ENCODE assay signal across 8 mouse cellular contexts in the genomic region with DNA sequence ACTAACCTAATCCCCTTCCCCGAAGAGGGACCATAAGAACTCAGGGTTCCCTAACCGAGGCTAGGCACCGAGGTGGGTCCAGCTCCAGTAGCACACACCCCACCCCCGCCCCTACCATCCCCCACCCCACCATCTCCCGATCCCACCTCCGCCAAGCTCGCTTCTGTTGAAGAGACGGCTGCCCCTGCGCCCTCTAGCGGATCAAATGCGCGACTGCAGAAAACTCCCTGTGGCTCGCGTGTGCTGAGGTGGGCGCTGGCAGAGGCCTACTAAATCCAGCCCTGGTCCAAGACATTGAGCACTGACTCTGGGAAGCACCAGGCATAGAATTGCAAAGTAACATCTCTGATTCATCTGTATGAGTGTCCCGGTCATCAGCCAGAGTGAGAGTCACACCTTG. TPM values are rescaled to one million over a fixed set of nuclear protein-coding genes. Genes with fewer than 3 reads are reported as not detected.
DNase-seq lines count a peak whose midpoint lies in the region; ATAC-seq and TF ChIP-seq lines count a peak whose summit lies in the region.

No protein-coding gene starts in this region.

- H3K4me3 ChIP-seq in midbrain, embryonic 11.5 days (ENCODE audit: low read depth, low read length), result no peak overlapping the region
- H3K4me3 ChIP-seq in spleen, adult 2 months (ENCODE audit: extremely low read depth, insufficient read depth, insufficient read length), result no peak overlapping the region

- peak; percentile 29 for DNase-seq in cerebellum, adult 11 months
- DNase-seq in T-cell, adult 2 months (ENCODE audit: low spot score), result peak; percentile 59
- DNase-seq in cerebellum, postnatal 4 days (ENCODE audit: low spot score in 2 of 2), result peak; percentile 70 to 84
- DNase-seq in heart, adult 8-10 months (ENCODE audit: low spot score), result peak; percentile 41
- peak; percentile 84 to 87 for DNase-seq in layer of hippocampus, postnatal 10 days (ENCODE audit: low spot score in 2 of 2)
- peak; percentile 97 for DNase-seq in midbrain, embryonic 11.5 days (ENCODE audit: low spot score, missing footprints)
- DNase-seq in spleen, adult 2 months (ENCODE audit: low read depth in 1 of 2, low spot score in 2 of 2), result peak; percentile 29 to 58

- H3K4me1 ChIP-seq in midbrain, embryonic 11.5 days (ENCODE audit: control insufficient read depth, insufficient read depth, low read length), result peaks cover 11% of the 10 kb centered on the region
- peaks cover 11% of the 10 kb centered on the region for H3K4me1 ChIP-seq in spleen, adult 2 months (ENCODE audit: control insufficient read depth, insufficient read depth, insufficient read length)

- peak; percentile 90 for TF ChIP-seq CTCF in spleen, adult 2 months (IDR thresholded peaks at IDR 0.05; ENCODE audit: extremely low read depth, insufficient read depth, insufficient read length, insufficient replicate concordance)

- ATAC-seq in cerebellum, adult (ENCODE audit: insufficient number of reproducible peaks, low FRiP score, low TSS enrichment), result no peak
- peak; percentile 56 for ATAC-seq in midbrain, embryonic 11.5 days (ENCODE audit: low FRiP score)

- H3K27me3 ChIP-seq in midbrain, embryonic 11.5 days (ENCODE audit: control insufficient read depth, insufficient read depth, low read length), result peaks cover 39% of the 10 kb centered on the region
- peaks cover 25% of the 10 kb centered on the region for H3K27me3 ChIP-seq in spleen, adult 2 months (ENCODE audit: control insufficient read depth, insufficient read depth, low read length)

- no peaks in the 10 kb centered on the region for H3K36me3 ChIP-seq in midbrain, embryonic 11.5 days (ENCODE audit: control insufficient read depth, insufficient read depth, low read length)
- no peaks in the 10 kb centered on the region for H3K36me3 ChIP-seq in spleen, adult 2 months (ENCODE audit: control insufficient read depth, insufficient read depth, low read length)

- H3K9ac ChIP-seq in midbrain, embryonic 11.5 days (ENCODE audit: low read length), result no peak overlapping the region

- H3K9me3 ChIP-seq in midbrain, embryonic 11.5 days (ENCODE audit: control insufficient read depth, low read length), result no peaks in the 10 kb centered on the region

- 2% methylated on average over 16 of the region's 16 CpGs for WGBS in midbrain, embryonic 11.5 days
- WGBS in spleen, adult 2 months, result 2% methylated on average over 16 of the region's 16 CpGs

- no peak for TF ChIP-seq POLR2A in spleen, adult 2 months (IDR thresholded peaks at IDR 0.05; ENCODE audit: low read depth, low read length)

- no peak overlapping the region for H3K4me2 ChIP-seq in midbrain, embryonic 11.5 days

- no peak overlapping the region for H3K27ac ChIP-seq in midbrain, embryonic 11.5 days (ENCODE audit: low read depth, low read length)
- no peak overlapping the region for H3K27ac ChIP-seq in spleen, adult 2 months (ENCODE audit: insufficient read depth, low read length)

RNA-seq across cellular contexts. Expression of a gene that starts 1.5 kb away (rescaled TPM):
- 1 to 10 TPM; 1.9 to 4.4 (median 2.5) TPM for total RNA-seq in heart, adult 8-10 months (2022)
- 100 to 1,000 TPM; 127 to 138 TPM for total RNA-seq in layer of hippocampus, postnatal 10 days (2021)
- polyA plus RNA-seq in midbrain, embryonic 11.5 days (2014; fragmentation: Nextera tagmentation; extraction: Ambion mirVana), result 0.18 TPM in 2 replicates
- polyA plus RNA-seq in spleen, adult 2 months (2012; rRNA removed), result 0.20 and 0.29 TPM in 2 replicates

RNA-seq across cellular contexts. Expression of a gene that starts 53.2 kb away (rescaled TPM):
- 10 to 100 TPM in 1 of 4 experiments, 1 to 10 TPM in 3; 7.5 to 11.4 (median 9.5) TPM for total RNA-seq in heart, adult 8-10 months (2022)
- total RNA-seq in layer of hippocampus, postnatal 10 days (2021), result 10 to 100 TPM in 1 of 2 experiments, 1 to 10 TPM in 1; 9.2 to 10.4 TPM
- 57.2 and 61.8 TPM in 2 replicates for polyA plus RNA-seq in midbrain, embryonic 11.5 days (2014; fragmentation: Nextera tagmentation; extraction: Ambion mirVana)
- 66.0 and 78.6 TPM in 2 replicates for polyA plus RNA-seq in spleen, adult 2 months (2012; rRNA removed)

Comparison
In these comparisons a context has a peak if more than half of its experiments do, and no peak if none do; other contexts are left out.
1. DNase-seq: peak in every context shown above with its lines; median percentile 97 in midbrain, embryonic 11.5 days; 86 in layer of hippocampus, postnatal 10 days; 77 in cerebellum, postnatal 4 days; 59 in T-cell, adult 2 months; 44 in spleen, adult 2 months; 41 in heart, adult 8-10 months; 29 in cerebellum, adult 11 months.
2. RNA of a gene that starts 1.5 kb away (total RNA-seq): 127 to 138 TPM in layer of hippocampus, postnatal 10 days; 1.9 to 4.4 TPM in heart, adult 8-10 months; every median in the first group is over 10 times any median in the second.